In the genomic region with DNA sequence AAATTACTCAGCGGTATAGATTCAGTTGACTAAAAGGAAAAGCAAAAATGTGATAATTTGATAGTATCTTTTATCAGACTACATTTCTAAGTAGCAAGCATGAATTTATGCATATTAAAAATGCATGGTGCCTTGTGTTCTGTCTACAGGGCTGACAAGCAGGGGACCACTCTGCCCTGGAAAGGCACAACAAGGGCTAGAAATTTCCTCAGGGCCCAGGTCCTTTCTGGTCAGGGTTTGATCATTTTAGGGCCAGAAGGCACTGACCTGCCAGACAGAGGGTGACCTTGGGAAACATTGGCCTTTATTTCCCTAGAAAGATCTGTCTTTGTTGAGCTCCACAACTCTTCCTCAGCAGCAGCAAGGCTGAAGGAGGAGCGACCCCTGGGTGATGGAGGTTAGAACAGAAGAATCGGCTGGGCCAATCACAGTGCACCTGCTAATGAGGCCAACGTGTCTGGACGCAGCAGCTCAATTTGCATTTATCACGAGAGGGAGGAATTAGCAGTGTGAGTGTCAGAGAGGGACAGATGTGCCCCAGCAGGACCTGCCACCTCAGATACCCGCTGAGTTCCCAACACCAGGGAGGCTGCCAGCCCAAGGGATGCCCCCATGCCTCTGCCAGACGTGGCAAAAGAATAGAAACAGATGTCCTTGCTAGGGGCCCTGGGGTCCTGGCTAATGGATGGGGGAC, we compare ENCODE assay signal across 17 mouse cellular contexts.
DNase-seq lines count a peak whose midpoint lies in the region; ATAC-seq lines count a peak whose summit lies in the region.
"Had no signal": no experiment of that assay in that cellular context is flagged by ENCODE, and none has a peak within 500 bp of the region (broad histone marks: within the 10 kb centered on the region; RNA-seq: fewer than 3 reads in every experiment).

No protein-coding gene starts in this region.

- H3K9me3 ChIP-seq in hindbrain, embryonic 10.5 days = no peaks in the 10 kb centered on the region
- no peaks in the 10 kb centered on the region for H3K9me3 ChIP-seq in hindbrain, embryonic 16.5 days (ENCODE audit: control insufficient read depth, low read length)
- no peaks in the 10 kb centered on the region for H3K9me3 ChIP-seq in forebrain, embryonic 13.5 days (replicated peaks)
- no peaks in the 10 kb centered on the region for H3K9me3 ChIP-seq in midbrain, embryonic 14.5 days (ENCODE audit: control insufficient read depth, low read length)
- H3K9me3 ChIP-seq: heart, embryonic 13.5 days; intestine, embryonic 15.5 days had no signal

- H3K4me3 ChIP-seq in hindbrain, embryonic 10.5 days = no peak overlapping the region
- H3K4me3 ChIP-seq in hindbrain, embryonic 16.5 days (ENCODE audit: low read length) = no peak overlapping the region
- H3K4me3 ChIP-seq in forebrain, embryonic 13.5 days = no peak overlapping the region
- H3K4me3 ChIP-seq in midbrain, embryonic 14.5 days (replicated peaks; ENCODE audit: low read depth, low read length) = no peak overlapping the region
- H3K4me3 ChIP-seq: heart, embryonic 13.5 days; intestine, embryonic 15.5 days had no signal

- peak; percentile 38 for DNase-seq in hindbrain, embryonic 10.5 days (ENCODE audit: low spot score)
- DNase-seq in embryo, embryonic 10.5 days (ENCODE audit: low spot score) = peak; percentile 38
- DNase-seq in midbrain, embryonic 14.5 days = peak; percentile 17
- no peak for DNase-seq in urinary bladder, postnatal 36 days (ENCODE audit: low spot score in 2 of 2)
- no peak for DNase-seq in urinary bladder, postnatal 10 days (ENCODE audit: low spot score)
- DNase-seq: adrenal gland, postnatal 25 days; cerebellum, adult 2 months; heart, postnatal 36 days; lung, adult 18-20 months; thymus, postnatal 14 days had no signal

- no peaks in the 10 kb centered on the region for H3K27me3 ChIP-seq in hindbrain, embryonic 10.5 days (ENCODE audit: insufficient read depth, poor library complexity, severe bottlenecking)
- H3K27me3 ChIP-seq in hindbrain, embryonic 16.5 days (replicated peaks; ENCODE audit: control insufficient read depth, insufficient read depth, low read length) = no peaks in the 10 kb centered on the region
- no peaks in the 10 kb centered on the region for H3K27me3 ChIP-seq in forebrain, embryonic 13.5 days
- H3K27me3 ChIP-seq in midbrain, embryonic 14.5 days (ENCODE audit: control insufficient read depth, insufficient read depth, low read length) = no peaks in the 10 kb centered on the region
- H3K27me3 ChIP-seq: heart, embryonic 13.5 days; intestine, embryonic 15.5 days had no signal

- H3K36me3 ChIP-seq in hindbrain, embryonic 10.5 days = no peaks in the 10 kb centered on the region
- no peaks in the 10 kb centered on the region for H3K36me3 ChIP-seq in hindbrain, embryonic 16.5 days (ENCODE audit: control insufficient read depth, insufficient read depth, low read length)
- no peaks in the 10 kb centered on the region for H3K36me3 ChIP-seq in forebrain, embryonic 13.5 days (ENCODE audit: poor library complexity, severe bottlenecking)
- no peaks in the 10 kb centered on the region for H3K36me3 ChIP-seq in midbrain, embryonic 14.5 days (ENCODE audit: control insufficient read depth, insufficient read depth, low read length)
- H3K36me3 ChIP-seq: heart, embryonic 13.5 days; intestine, embryonic 15.5 days had no signal

- no peak overlapping the region for H3K9ac ChIP-seq in hindbrain, embryonic 16.5 days (ENCODE audit: low read depth, low read length)
- no peak overlapping the region for H3K9ac ChIP-seq in forebrain, embryonic 13.5 days
- H3K9ac ChIP-seq in midbrain, embryonic 14.5 days (replicated peaks; ENCODE audit: low read length) = no peak overlapping the region
- H3K9ac ChIP-seq: heart, embryonic 13.5 days; intestine, embryonic 15.5 days had no signal

- no peak for ATAC-seq in hindbrain, embryonic 16.5 days
- ATAC-seq in forebrain, embryonic 13.5 days = peak; percentile 81
- peak; percentile 48; the same call in 1 of the 2 replicates for ATAC-seq in midbrain, embryonic 14.5 days (ENCODE audit: low FRiP score, low TSS enrichment)
- ATAC-seq in frontal cortex, adult (ENCODE audit: low TSS enrichment) = no peak
- ATAC-seq: activated CD4-positive, CD25-positive, alpha-beta regulatory T cell, adult 4 months; intestine, embryonic 15.5 days had no signal

- H3K4me1 ChIP-seq in hindbrain, embryonic 10.5 days (replicated peaks) = peaks cover 11% of the 10 kb centered on the region
- no peaks in the 10 kb centered on the region for H3K4me1 ChIP-seq in hindbrain, embryonic 16.5 days (ENCODE audit: control insufficient read depth, insufficient read depth, low read depth, low read length)
- H3K4me1 ChIP-seq in forebrain, embryonic 13.5 days = peaks cover 8% of the 10 kb centered on the region
- H3K4me1 ChIP-seq in midbrain, embryonic 14.5 days (ENCODE audit: control insufficient read depth, insufficient read depth, low read length) = no peaks in the 10 kb centered on the region
- H3K4me1 ChIP-seq: heart, embryonic 13.5 days; intestine, embryonic 15.5 days had no signal

- no peak overlapping the region for H3K4me2 ChIP-seq in hindbrain, embryonic 16.5 days (ENCODE audit: low read length)
- H3K4me2 ChIP-seq in forebrain, embryonic 13.5 days = no peak overlapping the region
- no peak overlapping the region for H3K4me2 ChIP-seq in midbrain, embryonic 14.5 days (ENCODE audit: low read length)
- H3K4me2 ChIP-seq: heart, embryonic 13.5 days; intestine, embryonic 15.5 days had no signal

- H3K27ac ChIP-seq in hindbrain, embryonic 10.5 days = peak overlapping the region; percentile 67
- H3K27ac ChIP-seq in hindbrain, embryonic 16.5 days (ENCODE audit: low read depth, low read length) = no peak overlapping the region
- no peak overlapping the region for H3K27ac ChIP-seq in forebrain, embryonic 13.5 days
- no peak overlapping the region for H3K27ac ChIP-seq in midbrain, embryonic 14.5 days (replicated peaks; ENCODE audit: low read depth, low read length)
- H3K27ac ChIP-seq: heart, embryonic 13.5 days; intestine, embryonic 15.5 days; macrophage had no signal

- WGBS in hindbrain, embryonic 10.5 days = 20% methylated on average over 8 of the region's 8 CpGs
- WGBS in hindbrain, embryonic 16.5 days = 24% methylated on average over 8 of the region's 8 CpGs
- WGBS in forebrain, embryonic 13.5 days = 15% methylated on average over 8 of the region's 8 CpGs
- WGBS in midbrain, embryonic 14.5 days = 23% methylated on average over 8 of the region's 8 CpGs

Comparison
In these comparisons a context has a peak if more than half of its experiments do, and no peak if none do; other contexts are left out.
1. DNase-seq: peak in hindbrain, embryonic 10.5 days (single experiment), embryo, embryonic 10.5 days (single experiment) and midbrain, embryonic 14.5 days (single experiment); none in urinary bladder, postnatal 36 days (0 of 2) and urinary bladder, postnatal 10 days (single experiment).
2. ATAC-seq: peak in forebrain, embryonic 13.5 days (single experiment) and midbrain, embryonic 14.5 days (single experiment); none in hindbrain, embryonic 16.5 days (single experiment) and frontal cortex, adult (single experiment).